Mouse (Mus musculus): ENCODE results near the gene Hexim1.

- TF ChIP-seq MAX (IDR thresholded peaks at IDR 0.05; ENCODE audit: low read length) (no peak), HCFC1 (IDR thresholded peaks at IDR 0.05; ENCODE audit: low read depth, low read length) (no peak), CTCF (conservative IDR thresholded peaks at IDR 0.05 in 1 of 2, IDR thresholded peaks at IDR 0.05 in 1 of 2; ENCODE audit: low read depth in 2 of 2, low read length in 2 of 2) (no peak), GABPA (IDR thresholded peaks at IDR 0.05; ENCODE audit: insufficient replicate concordance, low read depth, low read length) (no peak), ZMIZ1 (IDR thresholded peaks at IDR 0.05; ENCODE audit: low read depth, low read length) (no peak), IRF4 (IDR thresholded peaks at IDR 0.05; ENCODE audit: low read depth, low read length) (no peak)
Measured at GRCm38 (mm10) chr11:103093306-103093705, 22.7 kb upstream of the Hexim1 start.

All from CH12.LX (cell line).